Mouse (Mus musculus) CH12.LX (cell line): Measurements from ENCODE around the gene Ccser1. TPM values are rescaled to one million over a fixed set of nuclear protein-coding genes. Genes with fewer than 3 reads are reported as not detected.

Experiments used
- DNase-seq: peaks from one replicate; pipeline ENCODE4 v3.0.0-alpha.2; 2013; ENCODE audit errors: extremely low read depth
- H3K27ac ChIP-seq: 2 replicates; pipeline ENCODE4 v1.5.1; 2012; ENCODE audit warnings: low read depth, mild to moderate bottlenecking, control low read depth, moderate library complexity; ENCODE audit not compliant: insufficient read depth
- H3K27me3 ChIP-seq: replicated peaks from 2 replicates; pipeline ENCODE3; 2012; ENCODE audit warnings: inconsistent platforms
- H3K36me3 ChIP-seq, 2 experiments: replicated peaks in 1 of 2; 2 replicates each; pipeline versions ENCODE3 to v1.6.1; 2012; ENCODE audit warnings: inconsistent platforms in 1 of 2, low read length in 1 of 2, mild to moderate bottlenecking in 1 of 2, mixed read lengths in 1 of 2, moderate library complexity in 1 of 2; ENCODE audit not compliant: control insufficient read depth in 1 of 2, insufficient read depth in 1 of 2
- H3K4me1 ChIP-seq, 2 experiments: 2 replicates each; pipeline ENCODE4 v1.6.1; 2012; ENCODE audit warnings: inconsistent platforms in 1 of 2, moderate library complexity in 1 of 2; ENCODE audit not compliant: insufficient read depth in 2 of 2, control insufficient read depth in 1 of 2
- H3K4me2 ChIP-seq: 2 replicates; pipeline ENCODE4 v1.6.1; 2012; ENCODE audit warnings: low read depth, mild to moderate bottlenecking, control low read depth; ENCODE audit not compliant: poor library complexity, insufficient read depth, severe bottlenecking
- H3K4me3 ChIP-seq, 3 experiments: fragments of 150-350 bp in 1 of 3; sonication (generic) in 1 of 3; replicated peaks in 1 of 3; 2 replicates each; pipeline versions ENCODE3 to v1.5.1; 2011 to 2012; ENCODE audit warnings: low read depth in 2 of 3, low read length in 2 of 3, mild to moderate bottlenecking in 2 of 3, moderate library complexity in 2 of 3, control low read depth in 1 of 3, improper control_type of control experiment in 1 of 3, inconsistent platforms in 1 of 3, mixed read lengths in 1 of 3; ENCODE audit not compliant: poor library complexity in 1 of 3
- H3K79me2 ChIP-seq: replicated peaks from 2 replicates; pipeline ENCODE4 v1.6.1; 2012; ENCODE audit warnings: mild to moderate bottlenecking, moderate library complexity; ENCODE audit not compliant: control insufficient read depth, poor library complexity, insufficient read depth, severe bottlenecking; ENCODE audit errors: extremely low read depth
- H3K9ac ChIP-seq: 2 replicates; pipeline ENCODE4 v1.6.1; 2012; ENCODE audit warnings: low read depth, mild to moderate bottlenecking, control low read depth, moderate library complexity; ENCODE audit not compliant: insufficient read depth
- H3K9me3 ChIP-seq: replicated peaks from 2 replicates; pipeline ENCODE3; 2012; ENCODE audit warnings: low read length, inconsistent platforms, mixed read lengths
- BHLHE40 ChIP-seq: IDR thresholded peaks from 2 replicates; pipeline ENCODE4 v1.6.1; 2011; ENCODE audit warnings: mild to moderate bottlenecking, low read depth, low read length, improper control_type of control experiment
- CHD2 ChIP-seq: IDR thresholded peaks from 2 replicates; pipeline ENCODE4 v1.6.1; 2011; ENCODE audit warnings: low read length, improper control_type of control experiment
- CTCF ChIP-seq, 2 experiments: IDR thresholded peaks in 1 of 2; conservative IDR thresholded peaks in 1 of 2; 2 replicates each; pipeline ENCODE4 v1.5.1; 2011 to 2012; ENCODE audit warnings: low read depth in 2 of 2, low read length in 2 of 2, improper control_type of control experiment in 1 of 2, inconsistent platforms in 1 of 2, mild to moderate bottlenecking in 1 of 2, moderate library complexity in 1 of 2
- E2F4 ChIP-seq: IDR thresholded peaks from 2 replicates; pipeline ENCODE4 v1.6.1; 2011; ENCODE audit warnings: low read depth, low read length, improper control_type of control experiment; ENCODE audit not compliant: insufficient replicate concordance
- EP300 ChIP-seq: IDR thresholded peaks from 2 replicates; pipeline ENCODE4 v1.6.1; 2011; ENCODE audit warnings: low read length, improper control_type of control experiment
- ETS1 ChIP-seq: conservative IDR thresholded peaks from 2 replicates; pipeline ENCODE4 v1.6.1; 2012; ENCODE audit warnings: low read depth, mild to moderate bottlenecking, inconsistent platforms, low read length, improper control_type of control experiment, moderate library complexity
- JUN ChIP-seq: IDR thresholded peaks from 2 replicates; pipeline ENCODE4 v1.6.1; 2011; ENCODE audit warnings: low read depth, mild to moderate bottlenecking, low read length, improper control_type of control experiment, moderate library complexity; ENCODE audit not compliant: insufficient read depth
- MAX ChIP-seq: IDR thresholded peaks from 2 replicates; pipeline ENCODE4 v1.6.1; 2011; ENCODE audit warnings: low read length, improper control_type of control experiment
- NELFE ChIP-seq: IDR thresholded peaks from 2 replicates; pipeline ENCODE4 v1.6.1; 2011; ENCODE audit warnings: low read depth, low read length, improper control_type of control experiment
- NRF1 ChIP-seq: IDR thresholded peaks from 2 replicates; pipeline ENCODE4 v1.6.1; 2014; ENCODE audit warnings: low read depth, mild to moderate bottlenecking, inconsistent platforms, low read length, improper control_type of control experiment, moderate library complexity
- PAX5 ChIP-seq: IDR thresholded peaks from 2 replicates; pipeline ENCODE4 v1.6.1; 2012; ENCODE audit warnings: low read length, inconsistent platforms, mixed read lengths
- POLR2A ChIP-seq: IDR thresholded peaks from 2 replicates; pipeline ENCODE4 v1.6.1; 2011; ENCODE audit warnings: low read depth, mild to moderate bottlenecking, improper control_type of control experiment, low read length
- POLR2AphosphoS2 ChIP-seq: IDR thresholded peaks from 2 replicates; pipeline ENCODE4 v1.6.1; 2011; ENCODE audit warnings: low read depth, low read length, improper control_type of control experiment
- RCOR1 ChIP-seq: conservative IDR thresholded peaks from 2 replicates; pipeline ENCODE4 v1.6.1; 2012; ENCODE audit warnings: low read depth, mild to moderate bottlenecking, inconsistent platforms, low read length, improper control_type of control experiment
- SIN3A ChIP-seq: IDR thresholded peaks from 2 replicates; pipeline ENCODE4 v1.6.1; 2012; ENCODE audit warnings: low read length, improper control_type of control experiment, inconsistent platforms
- TBP ChIP-seq: conservative IDR thresholded peaks from 2 replicates; pipeline ENCODE4 v1.6.1; 2011; ENCODE audit warnings: low read depth, low read length, improper control_type of control experiment
- TCF12 ChIP-seq: IDR thresholded peaks from 2 replicates; pipeline ENCODE4 v1.6.1; 2014; ENCODE audit warnings: low read depth, mild to moderate bottlenecking, inconsistent platforms, low read length, improper control_type of control experiment
- ZC3H11A ChIP-seq: IDR thresholded peaks from 2 replicates; pipeline ENCODE4 v1.6.1; 2012; ENCODE audit warnings: low read depth, mild to moderate bottlenecking, inconsistent platforms, low read length, improper control_type of control experiment
- ZNF384 ChIP-seq: IDR thresholded peaks from 2 replicates; pipeline ENCODE4 v1.6.1; 2012; ENCODE audit warnings: low read depth, low read length, improper control_type of control experiment, inconsistent platforms
- dilution Hi-C: fragments of 300-500 bp; cut with MboI; formaldehyde crosslinking; loops from 2 replicates; pipeline ENCODE4 v1.14.3; 2020; ENCODE audit warnings: low sequenced_read_pairs; ENCODE audit not compliant: extremely low pct_unique_long_range_greater_than_20kb, extremely low pct_ligation_motif_present
- in situ Hi-C: fragments of 300-500 bp; cut with MboI; formaldehyde crosslinking; loops from 3 replicates; pipeline ENCODE4 v1.14.3; 2019; ENCODE audit warnings: low sequenced_read_pairs, low pct_ligation_motif_present, low pct_unique_long_range_greater_than_20kb, mixed read lengths
- polyA plus RNA-seq: library from polyadenylated mRNA; unstranded; fragments of >175 nt; gene quantifications from 2 replicates; pipeline ENCODE4 v1.2.1, GENCODE M21; 2012; ENCODE audit warnings: low read depth; ENCODE audit not compliant: insufficient read length
- total RNA-seq, 2 experiments: library from RNA; depleted of rRNA; stranded (reverse); fragments of 300-350 nt in 1 of 2; fragments of >200 nt in 1 of 2; gene quantifications; 2 replicates each; pipeline ENCODE4 v1.2.3; 2012 to 2014

The Ccser1 gene
- total and polyA plus RNA-seq, 3 experiments, result not detected

GRCm38 (mm10) chr6:61347045-61347838 is 167.1 kb downstream of the Ccser1 start:
- no peaks in the 10 kb centered on the region for H3K36me3 ChIP-seq
- dilution Hi-C loops (no loop called here), in situ Hi-C loops (no loop called here)
- no peaks in the 10 kb centered on the region for H3K79me2 ChIP-seq
- H3K4me2 ChIP-seq, result no peak overlapping the region
- H3K27ac ChIP-seq, result no peak overlapping the region
- H3K4me1 ChIP-seq, result no peaks in the 10 kb centered on the region
- H3K9me3 ChIP-seq, result peaks cover 16% of the 10 kb centered on the region
- H3K4me3 ChIP-seq, result no peak overlapping the region
- H3K9ac ChIP-seq, result no peak overlapping the region
- TF ChIP-seq PAX5 (no peak), CHD2 (no peak), EP300 (no peak), E2F4 (no peak), POLR2AphosphoS2 (no peak), ZC3H11A (no peak), MAX (no peak), POLR2A (no peak)
- DNase-seq, result no peak
- no peaks in the 10 kb centered on the region for H3K27me3 ChIP-seq

GRCm38 (mm10) chr6:61363722-61364121 is 183.6 kb downstream of the Ccser1 start:
- H3K36me3 ChIP-seq, result no peaks in the 10 kb centered on the region
- in situ Hi-C loops (no loop called here), dilution Hi-C loops (no loop called here)
- H3K27ac ChIP-seq, result no peak overlapping the region
- no peaks in the 10 kb centered on the region for H3K4me1 ChIP-seq
- no peak for DNase-seq
- H3K9ac ChIP-seq, result no peak overlapping the region
- no peak for TF ChIP-seq CTCF (conservative IDR thresholded peaks at IDR 0.05 in 1 of 2, IDR thresholded peaks at IDR 0.05 in 1 of 2; ENCODE audit: low read depth in 2 of 2, low read length in 2 of 2)
- no peak for TF ChIP-seq BHLHE40
- TF ChIP-seq ZNF384, result no peak
- no peaks in the 10 kb centered on the region for H3K79me2 ChIP-seq
- no peak overlapping the region for H3K4me3 ChIP-seq
- no peaks in the 10 kb centered on the region for H3K27me3 ChIP-seq
- no peak overlapping the region for H3K4me2 ChIP-seq
- peaks cover 15% of the 10 kb centered on the region for H3K9me3 ChIP-seq

GRCm38 (mm10) chr6:61382526-61382925 is 202.4 kb downstream of the Ccser1 start:
- TF ChIP-seq JUN (no peak), ETS1 (no peak), RCOR1 (no peak), MAX (no peak), BHLHE40 (no peak), ZC3H11A (no peak), PAX5 (no peak), NRF1 (no peak), POLR2A (no peak), ZNF384 (no peak), SIN3A (no peak), TBP (no peak), EP300 (no peak), NELFE (no peak), TCF12 (no peak)
- dilution Hi-C loops (no loop called here), in situ Hi-C loops (no loop called here)
- H3K27me3 ChIP-seq, result no peaks in the 10 kb centered on the region
- no peak overlapping the region for H3K27ac ChIP-seq
- no peak overlapping the region for H3K4me3 ChIP-seq
- DNase-seq, result no peak
- H3K4me2 ChIP-seq, result no peak overlapping the region
- H3K4me1 ChIP-seq, result no peaks in the 10 kb centered on the region
- no peaks in the 10 kb centered on the region for H3K36me3 ChIP-seq
- peaks cover 22% of the 10 kb centered on the region for H3K9me3 ChIP-seq
- no peak overlapping the region for H3K9ac ChIP-seq
- H3K79me2 ChIP-seq, result no peaks in the 10 kb centered on the region
